Mouse (Mus musculus) midbrain, postnatal 0 days (tissue): Measurements from ENCODE around the gene Fam114a2. TPM values are rescaled to one million over a fixed set of nuclear protein-coding genes. Genes with fewer than 3 reads are reported as not detected.
"Not testable (repeated sequence)": the region's sequence is repeated elsewhere in the genome, so short reads cannot be mapped to it uniquely, and the experiment has no call there.

Source experiments
- ATAC-seq: fragments of 200-750 bp; cut with Nextera tagmentation; 2 replicates; pipeline ENCODE4 v1.8.0; 2017; ENCODE audit warnings: moderate number of reproducible peaks, mild to moderate bottlenecking, moderate TSS enrichment, moderate library complexity; ENCODE audit not compliant: low FRiP score
- DNase-seq: peaks from one replicate; pipeline ENCODE4 v3.0.0-alpha.2; 2015; ENCODE audit warnings: low spot score
- H3K27ac ChIP-seq: fragments of 300-500 bp; sonication (generic); 2 replicates; pipeline ENCODE4 v1.5.1; 2014; ENCODE audit warnings: low read depth, mild to moderate bottlenecking, low read length, mixed read lengths
- H3K27me3 ChIP-seq: fragments of 300-500 bp; sonication (generic); 2 replicates; pipeline ENCODE4 v1.6.1; 2014; ENCODE audit warnings: low read length, control low read depth, mixed read lengths; ENCODE audit not compliant: insufficient read depth
- H3K36me3 ChIP-seq: fragments of 300-500 bp; sonication (generic); 2 replicates; pipeline ENCODE4 v1.6.1; 2014; ENCODE audit warnings: low read length, control low read depth, mixed read lengths; ENCODE audit not compliant: insufficient read depth
- H3K4me1 ChIP-seq: fragments of 300-500 bp; sonication (generic); 2 replicates; pipeline ENCODE4 v1.6.1; 2014; ENCODE audit warnings: mild to moderate bottlenecking, control low read depth, antibody characterized with exemption, low read length, mixed read lengths; ENCODE audit not compliant: insufficient read depth
- H3K4me2 ChIP-seq: fragments of 300-500 bp; sonication (generic); 2 replicates; pipeline ENCODE4 v1.6.1; 2014; ENCODE audit warnings: low read depth, mild to moderate bottlenecking, low read length, mixed read lengths; ENCODE audit not compliant: poor library complexity, severe bottlenecking
- H3K4me3 ChIP-seq: fragments of 300-500 bp; sonication (generic); 2 replicates; pipeline ENCODE4 v1.5.1; 2014; ENCODE audit warnings: low read depth, mild to moderate bottlenecking, low read length, moderate library complexity
- H3K9ac ChIP-seq: fragments of 300-500 bp; sonication (generic); replicated peaks from 2 replicates; pipeline ENCODE4 v1.6.1; 2014; ENCODE audit warnings: mild to moderate bottlenecking, low read length, moderate library complexity, mixed read lengths; ENCODE audit not compliant: poor library complexity, severe bottlenecking
- H3K9me3 ChIP-seq: fragments of 300-500 bp; sonication (generic); 2 replicates; pipeline ENCODE4 v1.6.1; 2016; ENCODE audit warnings: low read length, control low read depth
- CTCF ChIP-seq: IDR thresholded peaks from 2 replicates; pipeline ENCODE4 v1.5.1; 2016; ENCODE audit warnings: antibody characterized with exemption, mild to moderate bottlenecking
- WGBS: fragments of 180-500 bp; shearing (Covaris S2); extraction: QIAGEN DNeasy Blood & Tissue Kit; methylation state at CpG from one replicate; pipeline ENCODE4 v1.1.7; 2014; 5-methylcytosine and 5-hydroxymethylcytosine counted together
- polyA plus RNA-seq: library from polyadenylated mRNA; unstranded; fragments of >200 nt; fragmentation: Nextera tagmentation; extraction: Ambion mirVana; gene quantifications from 2 replicates; pipeline ENCODE4 v1.2.1, GENCODE M21; 2015
- total RNA-seq: library from RNA; depleted of rRNA; stranded (reverse); fragments of >200 nt; gene quantifications from 2 replicates; pipeline ENCODE4 v1.2.3, GENCODE M21; 2014; rRNA removed

The Fam114a2 gene
- total RNA-seq, result 29.5 and 46.4 TPM in 2 replicates
- 50.9 and 51.1 TPM in 2 replicates for polyA plus RNA-seq

DNA sequence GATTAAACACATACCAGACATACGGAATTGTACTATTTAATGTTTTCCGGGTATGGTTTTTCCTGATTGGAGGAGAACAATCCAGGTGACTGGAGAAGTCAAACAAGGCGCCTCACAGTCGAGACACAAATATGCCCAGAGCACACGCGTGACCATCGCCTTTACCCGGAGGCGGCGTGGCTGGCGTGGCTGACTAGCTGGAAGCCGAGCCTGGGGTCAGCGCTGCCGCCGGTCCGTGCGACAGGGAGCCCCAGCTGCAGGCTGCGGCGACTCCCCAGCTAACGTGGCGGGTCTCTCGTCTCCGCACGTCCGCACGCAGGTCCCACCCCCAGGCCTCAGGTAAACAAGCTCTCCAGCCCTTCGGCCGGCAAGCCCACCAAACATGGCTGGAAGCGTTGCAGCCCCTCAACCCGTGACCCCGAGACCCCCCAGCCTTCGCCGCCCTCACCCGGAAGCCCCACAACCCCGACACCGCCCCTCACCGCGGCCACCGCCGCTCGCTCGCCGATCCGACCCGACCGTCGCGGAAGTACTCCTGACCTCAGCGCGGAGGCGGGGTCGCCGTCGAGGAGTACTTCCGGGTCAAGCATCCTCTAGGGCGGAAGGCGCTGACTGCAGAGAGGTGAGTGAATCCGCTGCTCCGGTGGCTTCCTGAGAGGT is at the start of gene Fam114a2, which contains the start of gene Mfap3:
Gene Fam114a2 (minus strand): TSS at position 527 of the 660 bp plus-strand sequence.
Gene Mfap3 (plus strand): TSS at position 574 of the 660 bp plus-strand sequence.
- peak within 1 kb of the TSS; percentile 87 for H3K4me3 ChIP-seq
- peak within 1 kb of the TSS; percentile 62 for H3K4me2 ChIP-seq
- H3K27me3 ChIP-seq, result no peaks in the 10 kb centered on the region
- peaks cover 7% of the 10 kb centered on the region; the same call in 1 of the 2 replicates for H3K4me1 ChIP-seq
- TF ChIP-seq CTCF, result no peak
- peak within 1 kb of the TSS; percentile 73; the same call in 1 of the 2 replicates for H3K27ac ChIP-seq
- peak within 1 kb of the TSS; percentile 82 for H3K9ac ChIP-seq
- H3K36me3 ChIP-seq, result no peaks in the 10 kb centered on the region
- peak; percentile 90 for DNase-seq
- H3K9me3 ChIP-seq, result no peaks in the 10 kb centered on the region
- ATAC-seq, result peak; percentile 95
- under 1% methylated on average over 58 of the region's 59 CpGs for WGBS

DNA sequence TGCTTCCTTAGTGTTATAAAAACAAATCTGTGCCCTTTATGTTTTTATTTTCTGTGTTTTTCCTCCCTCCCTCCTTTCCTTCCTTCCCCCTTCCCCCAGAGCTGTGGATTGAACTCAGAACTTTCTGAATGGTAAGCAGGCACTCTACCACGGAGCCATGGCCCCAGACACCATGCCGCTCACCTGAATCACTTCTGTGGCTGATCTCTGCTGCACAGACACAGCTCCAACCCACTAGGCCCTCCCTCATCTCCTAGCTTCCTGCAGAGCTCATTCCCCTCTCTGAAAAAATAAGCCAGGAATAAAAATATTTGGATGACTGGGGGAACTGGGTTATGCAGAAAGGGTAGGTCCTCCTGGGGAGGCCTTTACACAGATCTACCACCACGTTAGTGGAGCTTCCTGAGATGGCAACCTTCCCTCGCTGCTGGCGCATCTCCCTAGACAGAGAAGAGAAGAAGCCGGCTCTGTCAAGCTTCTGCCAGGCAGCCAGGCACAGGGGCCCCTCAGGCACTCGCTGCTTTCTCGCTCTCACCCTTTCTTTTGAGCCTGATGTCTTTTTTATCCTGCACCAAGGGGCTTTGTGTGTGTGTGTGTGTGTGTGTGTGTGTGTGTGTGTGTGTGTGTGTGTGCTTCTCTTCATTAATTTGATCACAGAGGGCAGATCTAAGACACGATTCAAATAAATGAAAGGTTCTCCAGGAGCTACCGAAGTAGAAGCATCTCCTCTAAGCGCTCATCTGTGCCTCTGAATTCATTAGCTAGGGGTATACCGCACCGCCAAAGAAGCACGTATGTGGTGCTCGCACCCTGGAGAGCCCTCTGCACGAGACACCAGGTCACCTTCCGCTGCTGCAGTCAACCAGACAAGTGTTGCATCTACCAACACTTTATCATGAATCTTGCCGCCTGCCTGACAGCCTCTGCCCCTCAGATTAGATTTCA is 47.9 kb upstream of the Fam114a2 start:
- 11% methylated on average over 16 of the region's 18 CpGs for WGBS

DNA sequence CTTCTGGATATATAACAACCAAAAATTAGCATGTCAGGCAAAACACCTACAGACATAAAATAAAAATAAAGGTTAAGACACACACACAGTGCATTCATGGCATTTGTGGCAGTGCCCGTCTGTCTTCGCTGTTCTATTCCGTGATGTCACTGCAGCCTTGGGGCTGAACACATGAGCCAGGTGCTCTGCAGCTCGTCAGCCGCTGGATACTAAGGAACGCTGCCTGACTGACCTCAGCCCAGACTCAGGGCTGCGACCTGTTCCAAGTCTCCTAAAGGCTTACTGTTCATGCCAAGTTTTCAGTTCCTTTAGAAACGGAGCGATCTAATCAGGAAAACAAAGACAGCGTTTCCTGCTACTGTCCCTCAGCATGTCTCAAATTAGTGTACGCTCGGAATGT is 46.1 kb upstream of the Fam114a2 start:
- WGBS, result 56% methylated on average over 12 of the region's 12 CpGs
- H3K27me3 ChIP-seq, result no peaks in the 10 kb centered on the region
- no peak for TF ChIP-seq CTCF
- no peaks in the 10 kb centered on the region for H3K36me3 ChIP-seq
- H3K9me3 ChIP-seq, result no peaks in the 10 kb centered on the region
- H3K4me1 ChIP-seq, result peaks cover 10% of the 10 kb centered on the region; the same call in 1 of the 2 replicates
- H3K4me3 ChIP-seq, result no peak overlapping the region
- H3K27ac ChIP-seq, result no peak overlapping the region
- DNase-seq (no peak), ATAC-seq (no peak)
- H3K9ac ChIP-seq, result no peak overlapping the region
- H3K4me2 ChIP-seq, result no peak overlapping the region

More for the DNA sequence above, 47.9 kb upstream of the Fam114a2 start:
- peak; percentile 45 for DNase-seq
- Histone ChIP-seq H3K4me3 (no peak overlapping the region), H3K9ac (0 out of 2 replicates have a peak overlapping the region, but pooled peaks have one; percentile 13), H3K27ac (peak overlapping the region; percentile 21; the same call in 1 of the 2 replicates), H3K27me3 (no peaks in the 10 kb centered on the region), H3K36me3 (no peaks in the 10 kb centered on the region), H3K9me3 (no peaks in the 10 kb centered on the region), H3K4me2 (0 out of 2 replicates have a peak overlapping the region, but pooled peaks have one; percentile 22), H3K4me1 (peaks cover 10% of the 10 kb centered on the region; the same call in 1 of the 2 replicates)
- no peak for TF ChIP-seq CTCF
- 0 out of 2 replicates have a peak, but pooled peaks have one; percentile 49 for ATAC-seq

DNA sequence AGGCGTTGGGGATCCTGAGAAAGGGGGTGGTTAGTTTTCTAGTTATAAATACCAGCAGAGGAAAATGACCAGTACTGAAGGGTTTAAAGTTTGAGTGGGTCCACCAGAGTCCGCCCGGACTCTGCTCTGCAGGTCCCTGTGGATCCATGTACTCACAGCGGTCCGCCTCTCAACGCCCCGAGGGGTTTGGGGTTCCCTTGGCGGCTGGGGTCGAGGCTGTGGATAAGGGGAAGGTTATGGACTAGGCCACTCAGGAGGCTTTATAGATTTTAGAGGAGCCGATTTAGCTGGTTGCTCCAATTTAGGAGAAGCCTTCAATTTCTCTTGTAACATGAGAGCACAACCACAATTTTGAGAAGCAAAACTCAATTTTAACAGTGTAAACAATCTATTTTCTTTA is 39.5 kb upstream of the Fam114a2 start:
- WGBS, result 96% methylated on average over 9 of the region's 10 CpGs
- H3K4me2 ChIP-seq, H3K36me3 ChIP-seq, H3K9ac ChIP-seq, DNase-seq, H3K27ac ChIP-seq, H3K27me3 ChIP-seq, H3K4me3 ChIP-seq, ATAC-seq, H3K9me3 ChIP-seq, H3K4me1 ChIP-seq: not testable (repeated sequence)

DNA sequence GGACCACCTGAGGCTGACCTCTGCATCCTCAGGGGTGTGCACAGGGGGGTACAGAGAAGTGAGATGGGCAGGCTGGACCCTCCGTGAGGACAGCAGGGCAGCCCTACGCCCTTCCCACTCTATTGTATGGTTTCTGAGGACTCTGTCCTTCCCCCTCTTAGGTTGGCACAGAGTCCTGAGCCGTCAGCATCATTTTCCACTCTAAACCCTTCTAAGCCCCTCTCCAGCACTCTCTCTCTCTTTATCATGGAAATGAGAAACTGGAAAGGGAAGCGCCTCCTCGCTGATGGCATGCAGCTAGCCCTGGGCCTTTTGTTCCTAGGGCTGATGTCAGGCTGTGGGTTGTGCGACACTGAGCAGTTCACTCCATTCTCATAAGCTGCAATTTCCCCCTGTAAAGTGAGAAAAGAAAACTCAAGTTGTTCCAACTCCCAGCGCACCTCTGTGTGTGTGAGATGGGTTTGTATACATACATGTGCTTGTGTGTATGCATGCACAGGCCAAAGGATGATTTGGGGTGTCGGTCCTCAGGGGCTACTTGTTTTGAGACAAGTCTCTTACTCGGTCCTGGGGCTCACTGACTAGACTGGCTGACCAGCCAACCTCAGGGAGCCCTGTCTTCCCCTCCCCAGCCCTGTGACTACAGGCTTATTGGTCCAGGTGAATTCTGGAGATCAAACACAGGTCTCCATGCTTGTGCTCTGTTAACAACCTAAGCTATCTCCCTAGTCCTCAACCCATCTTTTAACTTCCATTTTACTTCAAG is 34.8 kb upstream of the Fam114a2 start:
- Histone ChIP-seq H3K36me3 (no peaks in the 10 kb centered on the region), H3K4me2 (no peak overlapping the region), H3K4me3 (no peak overlapping the region), H3K27ac (0 out of 2 replicates have a peak overlapping the region, but pooled peaks have one; percentile 55), H3K4me1 (peaks cover 6% of the 10 kb centered on the region; the same call in 1 of the 2 replicates), H3K9ac (no peak overlapping the region), H3K9me3 (no peaks in the 10 kb centered on the region), H3K27me3 (no peaks in the 10 kb centered on the region)
- peak; percentile 69 for ATAC-seq
- DNase-seq, result peak; percentile 46
- WGBS, result 24% methylated on average over 9 of the region's 9 CpGs
- peak; percentile 10; the same call in 1 of the 2 replicates for TF ChIP-seq CTCF
